Mouse (Mus musculus) testis, adult 2 months (tissue): ENCODE results near the gene Zfp607b. TPM values are rescaled to one million over a fixed set of nuclear protein-coding genes. Genes with fewer than 3 reads are reported as not detected.

ENCODE experiments used
- H3K27ac ChIP-seq: fragments of 200-500 bp; 2 replicates; pipeline ENCODE4 v1.5.1; 2012; ENCODE audit warnings: low read depth, low read length; ENCODE audit not compliant: control insufficient read depth, insufficient read depth
- H3K27me3 ChIP-seq: fragments of 200-500 bp; 2 replicates; pipeline ENCODE4 v1.6.1; 2012; ENCODE audit warnings: mild to moderate bottlenecking, low read length, moderate library complexity; ENCODE audit not compliant: control insufficient read depth, insufficient read depth
- H3K36me3 ChIP-seq: fragments of 200-500 bp; 2 replicates; pipeline ENCODE4 v1.6.1; 2012; ENCODE audit warnings: mild to moderate bottlenecking, low read length; ENCODE audit not compliant: control insufficient read depth, insufficient read depth
- H3K4me1 ChIP-seq: fragments of 200-500 bp; 2 replicates; pipeline ENCODE4 v1.6.1; 2012; ENCODE audit warnings: low read length; ENCODE audit not compliant: control insufficient read depth, insufficient read depth
- H3K4me3 ChIP-seq: fragments of 200-500 bp; 2 replicates; pipeline ENCODE4 v1.5.1; 2012; ENCODE audit warnings: low read depth, mild to moderate bottlenecking, low read length, moderate library complexity, mixed read lengths; ENCODE audit not compliant: control insufficient read depth
- CTCF ChIP-seq: fragments of 200-500 bp; IDR thresholded peaks from 2 replicates; pipeline ENCODE4 v1.5.1; 2012; ENCODE audit warnings: low read depth, mild to moderate bottlenecking, inconsistent platforms, low read length, moderate library complexity; ENCODE audit not compliant: control insufficient read depth, insufficient read depth, insufficient replicate concordance
- POLR2A ChIP-seq: fragments of 200-500 bp; IDR thresholded peaks from 2 replicates; pipeline ENCODE4 v1.6.1; 2012; ENCODE audit warnings: low read depth, mild to moderate bottlenecking, inconsistent platforms, low read length, moderate library complexity; ENCODE audit not compliant: control insufficient read depth
- polyA plus RNA-seq: library from polyadenylated mRNA; depleted of rRNA; stranded (reverse); fragments of >200 nt; gene quantifications from 2 replicates; pipeline ENCODE4 v1.2.3, GENCODE M21; 2012; rRNA removed

Zfp607b gene
- polyA plus RNA-seq, 1 experiment: 27.7 TPM

DNA sequence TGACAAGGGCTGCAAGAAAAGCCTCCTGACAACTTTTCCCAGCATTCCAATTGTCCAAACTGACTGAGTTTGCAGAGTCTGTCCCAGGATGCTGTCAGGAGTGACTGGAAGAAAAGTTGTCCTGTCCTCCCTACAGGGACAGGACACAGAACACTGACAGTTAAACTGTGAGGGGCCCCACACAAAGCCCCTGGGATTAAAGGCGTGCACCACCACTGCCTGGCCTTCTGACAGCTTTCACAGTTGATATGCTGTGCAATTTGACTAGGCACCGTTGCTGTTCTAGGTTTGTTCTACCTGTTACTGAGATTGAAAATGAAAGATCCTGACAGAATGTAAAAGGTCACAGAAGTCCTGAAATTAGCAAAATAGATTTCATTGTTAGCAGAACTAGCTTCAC is 38.3 kb downstream of the Zfp607b start:
- no peak for TF ChIP-seq POLR2A
- TF ChIP-seq CTCF: no peak
- H3K4me1 ChIP-seq: no peaks in the 10 kb centered on the region; the same call in 1 of the 2 replicates
- H3K36me3 ChIP-seq: no peaks in the 10 kb centered on the region
- no peaks in the 10 kb centered on the region for H3K27me3 ChIP-seq
- H3K4me3 ChIP-seq: no peak overlapping the region
- no peak overlapping the region for H3K27ac ChIP-seq

DNA sequence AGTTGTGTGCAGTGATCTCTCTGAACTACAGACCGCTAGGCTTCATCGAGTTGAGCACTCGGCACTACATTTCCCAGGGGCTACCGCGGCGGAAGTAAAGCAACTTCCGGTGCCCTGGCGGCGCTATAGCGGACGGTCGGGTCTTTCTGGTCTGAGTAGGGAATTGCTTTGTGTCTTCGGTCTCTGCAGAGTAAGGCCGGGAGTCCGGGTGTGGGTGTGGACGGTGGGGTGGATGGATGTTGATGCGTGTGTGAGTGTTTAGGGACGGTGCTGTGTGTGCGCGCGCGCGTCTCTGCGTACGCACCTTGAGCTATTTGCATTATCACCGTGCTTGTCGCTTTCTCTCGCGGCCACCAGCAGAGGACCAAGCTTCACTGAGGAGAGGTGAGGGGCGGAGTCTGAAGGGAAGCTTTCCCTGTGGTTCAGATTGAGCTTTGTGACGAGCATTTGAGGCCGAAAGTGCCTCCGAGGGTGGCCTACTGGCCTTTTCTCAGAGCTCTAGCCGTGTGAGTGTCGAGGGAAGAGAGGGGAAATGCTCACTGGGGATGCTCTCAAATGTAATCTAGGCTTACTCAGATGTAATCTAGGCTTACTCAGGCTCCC is 42.2 kb downstream of the Zfp607b start, which contains the start of gene Zfp60:
Gene Zfp60 (plus strand): TSS at position 109 of the 603 bp plus-strand sequence.
- Histone ChIP-seq H3K27ac (peak within 1 kb of the TSS; percentile 59), H3K4me1 (no peaks in the 10 kb centered on the region; the same call in 1 of the 2 replicates), H3K27me3 (no peaks in the 10 kb centered on the region), H3K4me3 (peak within 1 kb of the TSS; percentile 90), H3K36me3 (no peaks in the 10 kb centered on the region)
- TF ChIP-seq POLR2A (peak; percentile 77), CTCF (peak; percentile 4; the same call in 1 of the 2 replicates)

DNA sequence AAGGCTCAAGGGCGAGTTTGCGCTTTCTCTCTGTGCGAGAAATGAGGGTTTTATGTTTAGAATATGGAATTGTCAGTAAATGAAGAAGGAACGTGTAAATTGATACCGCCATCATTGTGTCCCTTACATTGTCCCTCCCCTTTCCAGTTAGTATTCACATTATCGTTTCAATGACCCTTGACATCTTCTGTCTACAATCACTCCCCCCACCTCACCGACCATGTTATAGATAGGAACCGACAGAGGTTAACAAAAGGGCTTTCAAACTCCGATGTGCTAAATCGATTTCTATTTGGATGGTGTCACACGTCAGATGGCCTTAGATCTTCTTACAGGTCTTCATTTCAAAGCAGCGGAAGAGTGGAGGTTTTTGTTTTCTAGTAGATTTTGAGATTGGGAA is 42.8 kb downstream of the Zfp607b start:
- TF ChIP-seq POLR2A (no peak), CTCF (no peak)
- peak overlapping the region; percentile 59; the same call in 1 of the 2 replicates for H3K27ac ChIP-seq
- peak overlapping the region; percentile 90 for H3K4me3 ChIP-seq
- no peaks in the 10 kb centered on the region; the same call in 1 of the 2 replicates for H3K4me1 ChIP-seq
- no peaks in the 10 kb centered on the region for H3K27me3 ChIP-seq
- no peaks in the 10 kb centered on the region for H3K36me3 ChIP-seq

- Histone ChIP-seq H3K27me3 (no peaks in the 10 kb centered on the region), H3K36me3 (no peaks in the 10 kb centered on the region), H3K4me1 (no peaks in the 10 kb centered on the region), H3K4me3 (no peak overlapping the region), H3K27ac (no peak overlapping the region)
- no peak for TF ChIP-seq POLR2A
- no peak for TF ChIP-seq CTCF
Measured at GRCm38 (mm10) chr7:27732508-27732907, 43.4 kb downstream of the Zfp607b start.

GRCm38 (mm10) chr7:27735457-27735856 is 46.3 kb downstream of the Zfp607b start:
- no peak for TF ChIP-seq CTCF
- TF ChIP-seq POLR2A: no peak
- Histone ChIP-seq H3K27me3 (no peaks in the 10 kb centered on the region), H3K4me1 (no peaks in the 10 kb centered on the region), H3K27ac (no peak overlapping the region), H3K36me3 (no peaks in the 10 kb centered on the region; the same call in 1 of the 2 replicates), H3K4me3 (peak overlapping the region; percentile 68)

Other genes starting within 250 kb of the Zfp607b start
- 19.5 and 34.7 TPM in 2 replicates for gene Sptbn4, start 241.7 kb upstream of the Zfp607b start, polyA plus RNA-seq
- 7.6 and 8.5 TPM in 2 replicates for gene Blvrb, start 241.4 kb upstream of the Zfp607b start, polyA plus RNA-seq
- gene Sertad3, start 215.6 kb upstream of the Zfp607b start, polyA plus RNA-seq: 4.1 and 4.7 TPM in 2 replicates
- gene Sertad1, start 202.4 kb upstream of the Zfp607b start, polyA plus RNA-seq: 15.4 and 19.1 TPM in 2 replicates
- gene Prx, start 190.0 kb upstream of the Zfp607b start, polyA plus RNA-seq: 0.33 and 0.42 TPM in 2 replicates
- 122 and 138 TPM in 2 replicates for gene Hipk4, start 166.1 kb upstream of the Zfp607b start, polyA plus RNA-seq
- gene Pld3, start 136.1 kb upstream of the Zfp607b start, polyA plus RNA-seq: 121 and 130 TPM in 2 replicates
- gene 2310022A10Rik, start 136.1 kb upstream of the Zfp607b start, polyA plus RNA-seq: 27.6 and 28.1 TPM in 2 replicates
- 54.9 and 58.7 TPM in 2 replicates for gene Akt2, start 97.8 kb upstream of the Zfp607b start, polyA plus RNA-seq
- gene Ttc9b, start 35.4 kb upstream of the Zfp607b start, polyA plus RNA-seq: 0.29 and 0.51 TPM in 2 replicates
- 26.6 and 33.7 TPM in 2 replicates for gene Map3k10, start 14.7 kb upstream of the Zfp607b start, polyA plus RNA-seq
- gene Zfp60, start 42.0 kb downstream of the Zfp607b start, polyA plus RNA-seq: 4.7 and 8.0 TPM in 2 replicates
- gene Zfp626, start 117.9 kb downstream of the Zfp607b start, polyA plus RNA-seq: 4.1 and 6.3 TPM in 2 replicates
- gene Zfp59, start 149.3 kb downstream of the Zfp607b start, polyA plus RNA-seq: 2.0 and 2.3 TPM in 2 replicates
- 3.4 and 4.3 TPM in 2 replicates for gene Zfp607a, start 168.2 kb downstream of the Zfp607b start, polyA plus RNA-seq
- 10.0 and 15.4 TPM in 2 replicates for gene Zfp974, start 240.1 kb downstream of the Zfp607b start, polyA plus RNA-seq